Mouse (Mus musculus) bone marrow, adult 2 months (tissue): ENCODE results near the gene Nab2.

ENCODE experiments used
- CTCF ChIP-seq: fragments of 200-500 bp; IDR thresholded peaks from 2 replicates; pipeline ENCODE4 v1.5.1; 2011; ENCODE audit warnings: low read length, control low read depth; ENCODE audit not compliant: control insufficient read depth, insufficient read depth
- POLR2A ChIP-seq: fragments of 200-500 bp; IDR thresholded peaks from 2 replicates; pipeline ENCODE4 v1.6.1; 2011; ENCODE audit warnings: low read depth, mild to moderate bottlenecking, control low read depth, low read length, borderline replicate concordance; ENCODE audit not compliant: control insufficient read depth

DNA sequence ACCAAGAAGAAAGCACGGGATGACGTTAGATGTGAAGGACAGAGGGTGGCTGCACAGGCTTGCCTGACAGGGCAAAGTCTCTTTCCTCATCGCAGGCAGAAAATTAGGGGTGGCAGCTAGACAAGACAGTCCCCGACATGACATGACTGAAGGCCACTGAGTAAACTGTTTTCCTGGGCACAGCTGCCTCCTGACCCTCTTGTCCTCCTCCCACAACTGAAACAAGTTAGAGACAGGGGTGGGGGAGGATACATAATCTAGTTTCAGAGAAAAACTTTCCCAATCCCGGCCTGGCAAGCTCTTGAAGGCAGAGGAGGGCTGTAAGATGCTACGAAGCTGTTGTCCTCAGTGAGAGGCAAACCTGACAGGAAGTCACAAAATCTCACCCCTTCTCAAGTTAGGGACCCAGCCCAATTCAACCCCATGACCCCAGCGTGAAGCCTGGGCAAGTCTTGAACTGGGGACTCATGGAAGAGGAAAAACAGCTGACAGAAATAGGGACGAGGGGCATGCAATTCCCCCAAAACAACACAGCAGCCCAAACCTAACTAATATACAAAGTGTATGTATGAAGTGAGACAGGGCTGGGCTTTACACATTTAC is 49.1 kb downstream of the Nab2 start:
- TF ChIP-seq POLR2A: no peak
- TF ChIP-seq CTCF: no peak
